8 mouse cellular contexts compared by ENCODE assay signal in genomic region chr7:34811531-34812526, GRCm38 (mm10). TPM values are rescaled to one million over a fixed set of nuclear protein-coding genes. Genes with fewer than 3 reads are reported as not detected.
DNase-seq lines count a peak whose midpoint lies in the region; ATAC-seq lines count a peak whose summit lies in the region.

No protein-coding gene starts in this region.

- H3K27ac ChIP-seq in limb, embryonic 11.5 days (replicated peaks; ENCODE audit: low read depth, low read length) = no peak overlapping the region

- DNase-seq in left cerebral cortex, adult 18-20 months (ENCODE audit: low spot score in 2 of 2) = peak; percentile 22 to 43
- no peak for DNase-seq in left cerebral cortex, postnatal 4 days
- peak; percentile 30 for DNase-seq in adrenal gland, postnatal 25 days
- peak; percentile 64 for DNase-seq in limb, embryonic 11.5 days (ENCODE audit: low spot score)
- peak; percentile 52 for DNase-seq in neural tube, embryonic 10.5 days (ENCODE audit: extremely low spot score, low spot score)

- intact Hi-C loops in left cerebral cortex, postnatal 4 days (cut with DNase I) = no loop called here

- under 1% methylated on average over 66 of the region's 66 CpGs for WGBS in limb, embryonic 11.5 days

- peaks cover 37% of the 10 kb centered on the region for H3K27me3 ChIP-seq in limb, embryonic 11.5 days (ENCODE audit: control insufficient read depth, insufficient read depth, low read length)

- H3K4me1 ChIP-seq in limb, embryonic 11.5 days (ENCODE audit: control insufficient read depth, insufficient read depth, low read length) = peaks cover 10% of the 10 kb centered on the region

- no peaks in the 10 kb centered on the region for H3K36me3 ChIP-seq in limb, embryonic 11.5 days (ENCODE audit: control insufficient read depth, insufficient read depth, low read length)

- H3K9me3 ChIP-seq in limb, embryonic 11.5 days (ENCODE audit: control insufficient read depth, low read length) = no peaks in the 10 kb centered on the region

- peak overlapping the region; percentile 60 for H3K4me3 ChIP-seq in limb, embryonic 11.5 days (ENCODE audit: low read depth, low read length)

- H3K9ac ChIP-seq in limb, embryonic 11.5 days (ENCODE audit: low read length) = peak overlapping the region; percentile 23; the same call in 1 of the 2 replicates

- peak; percentile 60 for ATAC-seq in granulocyte monocyte progenitor cell, adult 5-6 weeks (replicated peaks; ENCODE audit: poor library complexity, severe bottlenecking)
- ATAC-seq in limb, embryonic 11.5 days (ENCODE audit: insufficient number of reproducible peaks, low FRiP score, low TSS enrichment, low read depth) = 0 out of 2 replicates have a peak, but pooled peaks have one; percentile 28
- no peak for ATAC-seq in erythroid progenitor cell, adult 5-6 weeks (replicated peaks; ENCODE audit: low FRiP score, poor library complexity, severe bottlenecking)
- ATAC-seq in activated CD4-positive, CD25-positive, alpha-beta regulatory T cell, adult 4 months = no peak

- H3K4me2 ChIP-seq in limb, embryonic 11.5 days (ENCODE audit: low read depth, severe bottlenecking) = peak overlapping the region; percentile 95

RNA-seq across cellular contexts. Expression of gene Chst8, which starts 0.7 kb away (rescaled TPM):
- 10 to 100 TPM; 22.4 to 27.9 TPM for total RNA-seq in left cerebral cortex, adult 18-20 months (2021)
- total RNA-seq in left cerebral cortex, postnatal 4 days (2021) = 10 to 100 TPM; 13.4 to 14.4 TPM
- total RNA-seq in adrenal gland, postnatal 25 days (2021) = 4.6 and 6.7 TPM in 2 replicates
- total RNA-seq in granulocyte monocyte progenitor cell, adult 5-6 weeks (2014; fragmentation: Nextera tagmentation) = not detected in 2 replicates
- not detected in 2 replicates for total RNA-seq in granulocyte monocyte progenitor cell, adult 5-6 weeks (2017)
- polyA plus RNA-seq in limb, embryonic 11.5 days (2014; fragmentation: Nextera tagmentation; extraction: Ambion mirVana) = 1.2 and 2.6 TPM in 2 replicates
- total RNA-seq in erythroid progenitor cell, adult 5-6 weeks (2015; ENCODE audit: low replicate concordance) = not detected in 2 replicates
- not detected in 2 replicates for total RNA-seq in erythroid progenitor cell, adult 5-6 weeks (2017; ENCODE audit: low replicate concordance)
- polyA plus RNA-seq in activated CD4-positive, CD25-positive, alpha-beta regulatory T cell, adult 4 months (2017; shearing (Covaris generic)) = not detected

Comparison
In these comparisons a context has a peak if more than half of its experiments do, and no peak if none do; other contexts are left out.
1. ATAC-seq: peak in granulocyte monocyte progenitor cell, adult 5-6 weeks (single experiment) and limb, embryonic 11.5 days (single experiment); none in erythroid progenitor cell, adult 5-6 weeks (single experiment) and activated CD4-positive, CD25-positive, alpha-beta regulatory T cell, adult 4 months (single experiment).